Mouse (Mus musculus) ovary, adult 18-20 months (tissue): ENCODE data around the gene Psmb4.
A peak's percentile ranks its signal among the peaks of the same experiment; 100 is the strongest.
"Not testable (repeated sequence)": the region's sequence is repeated elsewhere in the genome, so short reads cannot be mapped to it uniquely, and the experiment has no call there.

Experiments used
- DNase-seq: peaks from one replicate; pipeline ENCODE4 v3.0.0; 2022; ENCODE audit warnings: low spot score, mixed read lengths

Gene Psmb4

DNA sequence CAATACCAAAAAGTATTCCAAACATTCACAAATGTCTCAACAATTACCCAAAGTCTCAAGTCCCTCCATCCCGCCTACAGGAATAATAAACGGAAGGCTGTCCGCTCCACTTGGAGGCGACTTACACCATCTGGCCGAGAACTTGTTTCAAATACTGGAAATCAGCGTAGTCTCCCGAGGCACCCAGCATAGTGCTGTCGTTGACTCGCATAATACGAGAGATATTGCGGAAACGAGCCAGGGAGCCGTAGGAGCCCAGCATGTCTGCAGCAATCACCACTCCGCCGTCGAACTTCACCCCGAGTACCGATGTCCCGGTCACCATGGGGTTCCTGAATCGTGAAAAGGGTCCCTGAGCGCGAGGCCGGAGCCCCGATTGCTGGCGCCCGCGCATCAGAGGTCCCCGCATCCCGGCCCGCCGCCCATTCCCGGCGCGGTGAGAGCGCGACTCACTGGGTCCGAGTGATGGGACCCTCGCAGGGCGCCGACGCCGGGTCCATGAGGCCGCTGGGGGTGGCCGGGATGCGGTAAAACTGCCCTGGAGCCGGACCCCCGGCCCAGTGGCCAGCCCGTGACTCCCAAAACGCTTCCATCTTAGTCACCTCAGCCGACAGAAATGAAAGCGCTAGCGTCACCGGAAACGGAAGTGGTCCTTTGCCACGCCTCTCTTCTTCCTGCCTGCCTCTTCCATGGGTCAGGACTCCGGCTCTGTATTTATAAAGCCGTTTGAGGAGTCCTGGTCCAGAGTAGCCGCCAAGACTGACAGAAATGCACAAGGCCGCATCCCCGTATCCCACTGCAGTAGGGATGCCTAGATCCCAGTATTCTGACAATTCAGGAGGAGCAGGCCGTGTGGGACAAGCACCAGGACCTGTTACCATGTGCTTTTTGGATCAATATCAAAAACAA is at the start of gene Psmb4:
Gene Psmb4, minus strand, starts transcription at position 646 of the 909 bp plus-strand sequence.
- peak; percentile 76 for DNase-seq

DNA sequence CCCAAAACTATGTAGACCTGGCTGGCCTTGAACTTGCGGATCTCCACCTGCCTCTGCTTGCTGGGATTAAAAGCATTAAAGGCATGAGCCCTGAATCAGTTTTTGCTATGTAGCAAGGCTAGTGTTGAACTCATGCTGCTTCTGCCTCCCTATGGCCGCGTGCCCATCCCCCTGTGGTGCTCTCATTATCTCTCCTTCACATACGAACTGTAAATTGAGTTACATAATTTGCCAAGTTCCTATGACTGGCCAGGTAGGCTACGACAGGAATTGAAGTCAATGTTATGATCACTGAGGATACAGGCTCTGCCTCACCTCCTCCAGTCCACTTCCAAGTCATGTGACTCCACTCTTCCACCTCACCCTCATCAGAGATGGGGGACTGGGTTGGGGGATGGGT is 49.4 kb upstream of the Psmb4 start:
- DNase-seq, result not testable (repeated sequence)

DNA sequence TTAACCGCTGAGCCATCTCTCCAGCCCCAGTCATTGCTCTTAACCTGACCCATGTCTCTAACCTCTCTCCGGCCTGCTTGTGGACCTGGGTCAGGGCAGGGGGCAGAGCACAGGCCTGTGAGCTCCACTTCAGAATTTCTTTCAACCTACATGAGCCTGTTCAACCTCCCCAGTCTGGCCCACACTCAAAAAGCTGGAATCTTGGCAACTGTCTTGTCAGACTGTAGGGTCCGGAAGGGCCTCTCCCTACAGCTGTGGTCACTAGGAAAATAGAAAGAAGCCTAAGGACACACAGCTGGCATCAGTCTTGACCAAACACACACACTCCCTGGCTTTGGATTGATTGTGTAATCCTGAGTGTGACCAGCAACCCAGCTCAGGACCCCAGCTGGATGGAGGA is 48.6 kb upstream of the Psmb4 start:
- DNase-seq, result peak; percentile 39

DNA sequence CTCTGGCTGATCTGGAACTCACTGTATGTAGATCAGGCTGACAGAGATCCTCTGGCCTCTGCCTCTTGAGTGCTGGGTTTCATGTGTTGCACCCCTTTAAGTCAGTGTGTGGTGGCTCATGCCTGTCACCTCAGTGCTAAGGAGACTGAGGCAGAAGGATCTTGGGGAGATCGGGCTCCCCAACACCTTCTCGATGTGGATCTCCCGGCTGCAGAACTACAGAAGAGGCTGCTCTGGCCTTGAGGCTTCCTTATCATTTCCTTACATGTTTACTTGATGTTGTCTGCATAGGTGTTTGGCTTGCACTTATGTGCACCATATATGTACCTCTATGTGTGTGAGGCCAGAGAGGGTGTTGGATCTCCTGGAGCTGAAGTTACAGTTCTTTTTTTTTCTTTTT is 47.8 kb upstream of the Psmb4 start:
- not testable (repeated sequence) for DNase-seq

DNA sequence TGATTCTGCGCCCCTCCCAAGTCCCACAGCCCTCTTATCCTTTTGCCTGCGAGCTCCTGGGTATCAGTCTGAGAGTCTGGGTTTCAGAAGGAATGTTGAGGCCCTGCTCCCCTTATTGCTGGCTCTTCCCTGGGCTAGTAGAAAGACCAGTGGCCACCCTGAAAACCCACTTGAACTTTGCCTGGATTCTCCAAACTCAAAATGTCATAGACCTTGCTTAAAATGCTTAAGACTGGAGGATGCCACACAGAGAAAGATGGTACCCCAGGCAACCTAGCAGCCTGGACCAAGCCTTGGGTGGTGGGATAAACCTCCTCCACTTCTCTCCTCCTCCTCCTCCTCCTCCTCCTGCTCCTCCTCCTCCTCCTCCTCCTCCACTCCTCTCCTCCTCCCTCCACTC is 46.8 kb upstream of the Psmb4 start:
- not testable (repeated sequence) for DNase-seq

DNA sequence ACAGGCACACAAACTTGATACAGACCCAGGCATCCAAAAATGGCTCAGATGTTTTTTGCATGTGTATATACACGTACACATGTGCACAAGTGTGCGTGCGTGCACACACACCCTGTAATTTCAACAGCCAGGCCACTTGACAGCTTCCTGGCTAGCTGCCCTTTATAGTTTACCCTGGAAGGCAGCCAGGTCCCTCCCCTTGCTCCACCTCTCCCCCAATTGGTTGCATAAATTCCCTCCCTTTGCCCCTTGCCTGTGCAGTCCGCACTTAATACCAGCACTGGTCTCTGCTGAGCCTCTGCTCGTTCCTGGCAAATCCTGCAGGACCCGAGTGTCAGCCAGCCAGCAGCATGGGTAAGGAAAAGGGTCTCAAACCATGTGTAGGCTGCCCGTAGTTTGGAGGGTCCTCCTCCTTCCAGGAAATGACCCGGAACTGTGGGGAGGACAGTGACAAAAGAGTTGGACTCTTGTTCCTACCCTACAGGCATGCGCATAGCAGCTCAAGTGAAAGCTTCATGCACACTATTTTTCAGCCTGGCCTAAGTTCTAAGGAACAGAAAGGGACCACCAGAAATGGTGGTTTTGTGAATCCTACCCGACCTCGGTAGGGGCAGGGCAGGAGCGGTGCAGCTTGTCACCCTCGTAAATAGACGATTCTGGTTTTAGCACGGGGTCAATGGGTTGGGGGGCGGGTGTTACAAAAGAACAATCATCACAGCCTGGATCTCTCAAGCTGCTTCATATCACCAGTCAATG is 46.2 kb upstream of the Psmb4 start, which contains the start of gene Selenbp1:
Gene Selenbp1, plus strand, starts transcription at position 248 of the 756 bp plus-strand sequence.
- DNase-seq, result peak; percentile 76

DNA sequence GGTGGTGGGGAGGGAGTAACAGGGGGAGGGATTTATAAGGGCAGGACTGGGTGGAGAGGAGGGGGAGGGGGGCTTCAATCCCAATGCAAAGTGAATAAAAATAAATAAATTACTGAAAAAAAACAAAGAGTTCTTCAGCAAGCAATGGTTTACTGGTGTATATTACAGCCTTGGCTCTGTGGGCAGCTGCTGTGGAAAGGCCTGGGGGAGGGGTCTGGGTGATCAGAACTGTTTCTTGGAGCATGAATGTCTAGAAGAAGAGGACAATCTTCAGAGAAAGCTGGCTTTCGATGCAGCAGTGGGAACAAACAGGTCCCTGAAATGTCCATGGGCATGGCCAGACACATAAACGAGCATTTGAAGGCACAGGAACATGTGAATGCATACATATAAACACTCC is 45.5 kb upstream of the Psmb4 start:
- not testable (repeated sequence) for DNase-seq

DNA sequence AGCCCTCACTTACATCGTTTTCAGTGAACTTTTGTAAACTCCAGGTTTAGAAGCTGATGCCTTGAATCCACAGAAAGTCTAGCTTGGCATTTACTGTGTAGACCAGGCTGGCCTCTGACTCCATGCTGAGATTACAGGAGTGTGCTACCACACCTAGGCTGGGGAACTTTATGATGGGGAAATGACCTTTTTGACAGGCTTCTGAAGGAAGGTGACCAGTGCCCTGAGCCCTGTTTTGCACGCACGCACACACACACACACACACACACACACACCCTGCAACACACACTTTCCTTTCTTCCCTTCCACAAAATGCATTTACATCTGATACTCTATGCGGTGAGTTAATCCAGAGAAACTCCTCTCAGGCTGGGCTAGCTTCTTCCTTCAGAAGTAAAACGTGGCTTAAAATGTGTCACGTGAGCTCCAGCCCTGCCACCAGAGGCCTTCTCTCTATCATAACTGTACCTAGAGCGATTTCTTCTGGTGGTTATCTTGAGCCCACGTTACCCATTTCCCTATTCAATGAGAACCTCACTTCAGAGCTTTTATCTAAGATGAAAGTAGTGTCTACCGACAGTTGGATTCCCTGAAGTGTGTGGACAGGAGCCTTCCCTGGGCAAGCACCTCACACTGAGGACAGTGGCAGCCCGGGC is 44.8 kb upstream of the Psmb4 start:
- not testable (repeated sequence) for DNase-seq

DNA sequence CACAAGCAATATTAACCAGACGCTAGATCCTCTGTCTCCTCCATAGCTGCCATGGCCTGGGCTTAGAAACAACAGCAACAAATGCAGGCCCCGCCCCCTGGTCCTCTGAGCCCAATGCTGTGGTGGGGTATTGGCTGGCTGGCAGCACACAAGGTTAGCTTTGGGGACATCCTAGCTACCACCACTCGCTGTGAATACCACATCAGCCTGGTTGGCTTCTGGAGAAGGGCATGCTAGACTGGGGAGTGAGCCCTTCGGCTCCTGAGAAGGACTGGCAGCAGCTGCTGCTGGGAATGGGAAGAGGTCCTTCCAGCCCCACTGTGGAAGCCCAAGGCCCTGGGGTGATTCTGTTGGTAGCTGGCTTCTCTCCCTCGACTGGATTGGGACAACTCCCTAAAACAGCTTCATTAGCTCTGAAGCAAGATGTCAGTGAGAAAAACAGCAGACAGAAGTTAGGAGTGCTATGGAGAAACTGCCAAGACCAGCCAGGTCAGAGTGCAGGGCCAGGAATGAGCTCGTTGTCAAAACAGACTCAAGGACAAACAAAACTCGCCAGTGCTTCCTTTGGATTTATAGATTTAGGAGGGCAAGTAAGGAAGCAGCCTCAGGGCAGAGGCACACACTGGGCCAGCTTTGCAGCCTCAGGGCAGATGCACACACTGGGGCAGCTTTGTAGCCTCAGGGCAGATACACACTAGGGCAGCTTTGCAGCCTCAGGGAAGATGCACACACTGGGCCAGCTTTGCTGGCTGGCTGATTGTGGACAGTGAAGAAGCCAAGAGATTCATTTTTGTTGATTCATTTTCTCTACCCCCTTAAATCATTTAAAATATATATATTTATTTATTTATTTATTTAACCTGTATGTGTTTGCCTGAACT is 43.9 kb upstream of the Psmb4 start:
- peak; percentile 63 for DNase-seq

DNA sequence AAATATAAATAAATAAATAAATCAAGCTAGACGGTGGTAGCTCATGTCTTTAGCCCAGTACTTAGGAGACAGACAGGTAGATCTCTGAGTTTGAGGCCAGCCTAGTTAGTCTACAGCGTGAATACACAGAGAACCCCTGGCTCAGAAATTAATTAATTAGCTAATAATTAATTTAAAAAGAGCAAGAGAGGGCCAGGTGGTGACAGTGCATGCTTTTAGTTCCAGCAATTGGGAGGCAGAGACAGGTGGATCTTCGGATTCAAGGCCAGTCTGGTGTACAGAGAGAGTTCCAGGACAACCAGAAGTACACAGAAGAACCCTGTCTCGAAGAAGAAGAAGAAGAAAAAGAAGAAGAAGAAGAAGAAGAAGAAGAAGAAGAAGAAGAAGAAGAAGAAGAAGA is 42.2 kb upstream of the Psmb4 start:
- DNase-seq, result not testable (repeated sequence)

DNA sequence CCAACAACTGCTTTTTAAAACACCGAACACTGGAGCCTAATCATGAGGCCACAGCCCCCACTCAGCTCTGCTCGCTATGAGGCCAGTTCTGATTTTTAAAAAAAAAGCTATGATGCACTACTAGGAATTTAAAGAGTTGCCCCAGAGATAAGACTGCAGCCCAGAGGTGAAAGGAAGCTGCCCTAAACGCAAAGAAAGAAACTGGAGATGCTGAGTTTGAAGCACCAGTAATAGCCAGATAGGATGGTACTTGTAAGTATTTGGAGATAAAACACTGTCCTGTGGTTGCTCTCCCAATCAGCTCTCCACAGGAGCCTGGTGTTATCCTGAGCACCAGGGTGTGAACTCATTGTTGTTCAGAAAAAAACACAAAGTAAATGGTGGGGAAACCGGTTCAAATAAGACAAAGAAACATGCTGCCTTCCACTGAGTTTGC is 39.6 kb upstream of the Psmb4 start:
- not testable (repeated sequence) for DNase-seq

DNA sequence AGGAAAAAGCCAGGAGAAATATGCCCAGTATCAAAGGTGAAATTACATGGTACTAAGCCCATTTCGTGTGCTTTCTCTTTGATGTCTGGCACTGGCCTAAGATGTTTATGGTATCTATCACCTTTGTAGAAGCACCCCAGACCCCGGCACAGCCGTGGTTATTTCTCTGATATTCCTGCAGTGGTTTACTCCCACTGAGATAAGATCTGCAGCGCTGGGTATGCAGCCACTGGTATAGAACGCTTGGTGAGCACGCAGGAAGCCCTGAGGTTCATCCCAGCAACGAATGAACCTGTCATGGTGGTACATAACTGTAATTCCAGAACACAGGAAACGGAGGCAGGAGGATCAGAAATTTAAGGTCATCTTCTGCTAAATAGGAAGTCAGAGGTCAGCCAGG is 37.9 kb upstream of the Psmb4 start:
- no peak for DNase-seq

DNA sequence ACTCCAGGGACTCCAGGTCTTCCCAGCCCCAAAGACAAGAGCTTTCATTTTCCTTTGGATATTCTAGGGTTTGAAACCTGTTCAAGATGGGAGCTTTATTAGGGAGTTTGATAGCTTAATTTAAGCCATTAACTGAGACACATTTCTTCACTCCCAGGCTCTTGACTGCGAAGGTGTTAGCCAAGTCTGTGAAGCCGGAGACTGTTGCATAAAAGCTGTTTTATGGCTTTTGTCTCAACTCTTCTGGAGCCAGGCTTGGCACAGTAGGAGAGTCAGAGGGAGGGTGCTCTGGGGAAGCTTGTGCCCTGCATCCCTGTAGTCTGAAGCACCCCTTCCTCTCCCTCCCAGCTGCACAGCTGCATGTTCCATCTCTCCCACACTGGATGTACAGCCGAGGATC is 35.6 kb upstream of the Psmb4 start:
- no peak for DNase-seq

DNA sequence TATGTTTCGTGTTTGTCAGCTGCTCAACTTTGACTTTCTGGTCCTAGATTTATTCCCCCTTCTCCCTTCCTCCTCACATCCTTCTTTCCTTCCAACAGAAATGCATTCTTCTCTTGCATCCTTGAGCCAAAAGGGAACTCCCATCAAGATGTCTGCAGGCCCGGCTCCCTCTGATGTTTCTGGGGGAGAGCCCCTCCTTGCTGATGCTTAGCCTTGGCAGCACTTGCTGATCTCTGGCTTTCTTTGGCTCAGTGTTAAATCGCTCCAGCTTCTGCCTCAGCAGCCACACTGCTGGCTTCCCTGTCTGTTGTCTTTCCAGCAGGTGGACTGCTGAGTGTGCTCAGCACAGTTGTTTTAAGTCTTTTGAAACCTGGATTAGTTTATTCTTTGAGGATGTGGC is 34.3 kb upstream of the Psmb4 start:
- peak; percentile 51 for DNase-seq

DNA sequence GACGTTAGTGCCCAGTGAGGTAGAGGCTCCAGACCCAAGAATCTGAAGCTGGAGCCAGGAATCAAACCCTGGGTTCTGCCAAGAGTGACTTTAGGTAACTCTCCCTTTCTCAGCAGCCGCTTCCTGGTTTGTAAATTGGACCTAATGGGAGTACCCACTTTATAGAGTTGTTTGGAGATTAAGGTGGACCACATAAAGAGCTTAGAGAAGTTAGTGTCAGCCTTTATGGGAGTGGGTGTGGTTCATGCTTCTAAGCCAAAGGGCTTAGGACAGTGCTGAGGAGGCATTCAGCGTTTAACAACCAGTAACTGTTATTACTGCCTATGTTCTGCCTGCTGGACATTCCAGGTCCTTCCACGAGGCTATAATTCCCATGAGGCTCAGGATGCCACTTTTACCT is 32.1 kb upstream of the Psmb4 start:
- DNase-seq, result no peak

DNA sequence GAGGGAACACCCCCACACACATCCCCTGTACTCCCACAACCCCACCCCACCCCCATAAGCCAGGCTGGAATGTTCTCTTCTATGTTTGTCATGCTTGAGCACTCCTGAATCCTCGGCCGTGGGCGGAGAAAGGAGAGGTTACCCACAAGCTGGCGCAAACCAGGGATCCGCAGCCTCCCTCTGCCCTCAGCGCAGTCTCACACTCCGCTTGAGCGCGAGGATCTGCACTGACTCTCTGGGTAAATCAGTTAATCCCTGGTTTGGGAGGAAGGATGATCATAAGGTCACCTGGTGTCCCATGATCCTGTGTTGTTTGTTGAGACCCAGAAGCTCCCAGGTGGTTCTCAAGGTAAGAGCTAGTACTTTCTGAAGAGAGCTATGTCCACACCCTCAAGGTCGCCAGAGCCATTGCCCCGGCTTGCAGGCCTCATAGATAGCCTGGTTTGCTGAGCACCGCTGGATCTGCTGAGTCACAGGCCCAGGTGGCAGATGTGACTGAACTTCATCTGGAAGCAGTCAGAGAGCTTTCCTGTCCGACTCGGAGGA is 31.1 kb upstream of the Psmb4 start:
- peak; percentile 60 for DNase-seq

DNA sequence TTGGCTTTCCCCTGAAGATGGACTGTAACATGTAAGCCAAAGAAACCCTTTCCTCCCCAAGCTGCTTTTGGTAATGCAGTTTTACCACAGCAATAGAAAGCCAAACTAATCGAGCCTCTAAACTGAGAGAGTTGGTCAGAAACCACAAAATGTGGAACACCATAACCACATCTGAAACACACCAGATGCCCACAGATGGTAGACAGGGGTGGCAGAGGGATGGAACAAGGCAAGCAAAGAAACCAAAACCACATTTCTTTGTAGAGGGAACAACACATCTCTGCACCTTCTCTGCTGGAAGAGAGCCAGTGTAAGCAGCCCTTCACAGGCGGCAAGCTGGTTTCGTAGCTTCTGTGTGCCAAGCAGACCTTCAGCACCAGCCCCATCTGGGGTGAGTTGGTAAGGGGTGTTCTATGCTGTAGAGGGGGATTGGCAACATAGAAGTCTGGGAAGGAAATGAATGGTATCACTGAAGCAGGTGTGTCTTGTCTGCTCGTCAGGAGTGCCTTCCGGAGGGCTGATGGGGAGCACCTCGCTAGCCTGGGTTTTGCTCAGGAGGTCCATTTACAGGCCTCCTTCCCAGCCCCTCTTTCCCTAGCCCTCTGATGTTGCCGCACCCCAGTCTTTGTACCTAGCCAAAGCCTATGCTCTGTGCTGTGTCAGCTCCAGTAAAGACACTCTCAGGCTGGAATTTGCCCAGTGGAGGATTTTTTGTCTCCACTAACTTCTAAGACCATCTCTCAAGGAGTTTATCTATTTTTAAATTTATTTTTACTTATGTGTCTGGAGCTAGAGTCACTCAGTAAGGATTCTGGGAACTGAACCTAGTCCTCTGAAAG is 29.4 kb upstream of the Psmb4 start:
- no peak for DNase-seq

DNA sequence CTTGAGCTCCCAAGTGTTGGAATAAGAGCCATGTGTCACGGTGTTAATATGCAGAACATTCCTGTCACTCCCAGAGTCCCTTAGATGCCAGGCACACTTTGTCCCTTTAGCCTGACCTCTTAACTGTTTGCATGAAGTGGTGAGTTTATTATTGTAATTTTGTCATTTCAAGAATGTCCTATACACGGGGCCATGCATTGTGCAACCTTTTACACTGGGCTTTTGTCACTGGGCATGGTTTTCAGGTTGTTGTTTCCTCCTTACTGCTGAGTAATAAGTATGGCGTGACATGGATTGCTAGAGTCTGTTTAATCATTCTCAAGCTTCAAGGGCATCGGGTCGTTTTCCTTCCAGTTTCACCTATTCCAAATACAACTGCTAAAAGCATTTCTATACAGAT is 27.0 kb upstream of the Psmb4 start:
- no peak for DNase-seq

DNA sequence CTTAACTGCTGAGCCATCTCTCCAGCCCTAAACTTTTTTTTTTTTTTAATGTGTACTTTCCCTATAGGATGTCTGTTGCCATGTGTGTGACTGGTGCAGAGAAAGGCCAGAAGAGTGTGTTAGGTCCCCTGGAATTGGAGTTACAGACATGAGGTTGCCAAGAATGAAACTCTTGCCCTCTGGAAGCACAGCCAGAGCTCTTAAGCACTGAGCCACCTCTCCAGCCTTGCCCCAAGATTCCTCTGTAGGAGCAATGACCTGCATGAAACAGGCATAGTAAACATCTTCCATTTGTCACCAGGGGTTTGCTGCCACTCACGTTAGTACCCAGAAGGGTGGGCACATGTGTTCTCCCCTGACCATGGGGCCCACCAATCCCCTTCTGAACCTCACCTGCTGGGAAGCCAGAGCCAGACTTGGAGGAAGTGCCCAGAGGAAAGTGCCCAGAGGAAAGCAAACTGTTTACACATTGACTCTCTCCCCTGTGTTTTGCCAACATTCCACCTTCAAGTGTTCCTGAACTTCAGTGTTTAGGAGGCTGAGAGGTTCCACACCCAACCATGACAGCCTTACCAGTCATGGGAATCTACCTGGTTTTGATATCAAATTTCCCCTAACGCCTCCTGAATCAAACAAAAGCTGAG is 24.4 kb upstream of the Psmb4 start:
- DNase-seq, result no peak

DNA sequence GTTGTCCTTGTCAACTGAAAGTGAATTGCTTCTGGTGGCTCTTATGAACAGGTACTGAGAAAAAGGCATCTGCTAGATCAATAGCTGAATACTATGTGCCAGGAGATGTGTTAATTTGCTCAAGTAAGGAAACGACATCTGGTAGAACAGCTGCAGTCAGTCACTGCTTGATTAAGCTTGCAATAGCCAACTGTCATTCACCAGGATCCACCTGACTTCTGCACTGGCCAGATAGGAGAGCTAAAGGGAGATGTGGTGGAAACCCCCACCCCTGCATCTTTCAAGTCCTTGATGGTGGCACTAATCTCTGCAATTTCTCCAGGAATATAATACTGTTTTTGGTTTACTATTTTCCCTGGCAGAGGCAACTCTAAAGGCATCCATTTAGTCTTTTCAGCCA is 19.7 kb upstream of the Psmb4 start:
- DNase-seq, result no peak
